Mouse (Mus musculus) CD4-positive naive resting alpha-beta T cell, adult 76 days (primary cell): ENCODE measurements around the gene Heatr5a. TPM values are rescaled to one million over a fixed set of nuclear protein-coding genes. Genes with fewer than 3 reads are reported as not detected.

Experiments
- total RNA-seq: library from RNA; stranded (reverse); gene quantifications from one replicate; pipeline ENCODE4 v1.2.4, GENCODE M21; 2023

Gene Heatr5a
- 32.4 TPM for total RNA-seq

GRCm38 (mm10) chr12:51971070-51971664 is at the start of gene Heatr5a:
Gene Heatr5a, minus strand, starts transcription at chr12:51971321.

GRCm38 (mm10) chr12:52005877-52006632 is 34.9 kb upstream of the Heatr5a start, which contains the start of gene Dtd2:
Gene Dtd2, minus strand, starts transcription at chr12:52006501.

GRCm38 (mm10) chr12:51829290-51830076 is 141.6 kb downstream of the Heatr5a start, which contains the start of gene Hectd1:
Gene Hectd1, minus strand, starts transcription at chr12:51829536.

Other genes starting within 250 kb of the Heatr5a start
- 153 TPM for gene Hectd1, start 141.8 kb downstream of the Heatr5a start, total RNA-seq
- gene Dtd2, start 35.2 kb upstream of the Heatr5a start, total RNA-seq, result 2.0 TPM
- not detected for gene Gpr33, start 56.7 kb upstream of the Heatr5a start, total RNA-seq
- 4.6 TPM for gene Nubpl, start 126.4 kb upstream of the Heatr5a start, total RNA-seq